Mouse (Mus musculus) kidney, postnatal 25 days (tissue): ENCODE results near the gene Eif2ak4.

Source experiments
- DNase-seq, 2 experiments: peaks; one replicate each; pipeline ENCODE4 v3.0.0; 2021; ENCODE audit warnings: mixed read lengths in 2 of 2

Gene Eif2ak4

GRCm38 (mm10) chr2:118510447-118511310, 122.3 kb downstream of the Eif2ak4 start:
- DNase-seq, result peak; percentile 99 to 100

- DNase-seq, result peak in 1 of 2 experiments; percentile 61
These were observed 123.5 kb downstream of the Eif2ak4 start for GRCm38 (mm10) chr2:118511779-118512417.

- DNase-seq, result no peak
These were observed 124.3 kb downstream of the Eif2ak4 start for GRCm38 (mm10) chr2:118512418-118513377.

GRCm38 (mm10) chr2:118520042-118520933, 131.9 kb downstream of the Eif2ak4 start:
- DNase-seq, result peak; percentile 82 to 91

- no peak for DNase-seq
These were observed 133.8 kb downstream of the Eif2ak4 start for GRCm38 (mm10) chr2:118522265-118522664.

GRCm38 (mm10) chr2:118523163-118523730, 134.8 kb downstream of the Eif2ak4 start:
- peak; percentile 63 for DNase-seq

GRCm38 (mm10) chr2:118524811-118525210, 136.4 kb downstream of the Eif2ak4 start:
- no peak for DNase-seq
